Mouse (Mus musculus) heart, postnatal 36 days (tissue): ENCODE data around the gene Tssk3. TPM values are rescaled to one million over a fixed set of nuclear protein-coding genes. Genes with fewer than 3 reads are reported as not detected.
"Not testable (repeated sequence)": the region's sequence is repeated elsewhere in the genome, so short reads cannot be mapped to it uniquely, and the experiment has no call there.

ENCODE experiments used
- DNase-seq, 2 experiments: peaks; one replicate each; pipeline ENCODE4 v3.0.0; 2021 to 2022
- intact Hi-C: fragments of 180-260 bp; cut with DNase I; formaldehyde crosslinking; loops from one replicate; pipeline ENCODE4 v1.15.1; 2025
- total RNA-seq, 2 experiments: library from RNA; stranded (reverse); gene quantifications; 2 replicates each; pipeline ENCODE4 v1.2.3; 2021

Gene Tssk3
- total RNA-seq, 2 experiments from 2014 or later = not detected

- DNase-seq = no peak
- intact Hi-C loops = no loop called here
These were observed 11.6 kb upstream of the Tssk3 start for GRCm38 (mm10) chr4:129502327-129502888.

GRCm38 (mm10) chr4:129500607-129501566 lies 10.1 kb upstream of the Tssk3 start:
- peak; percentile 87 to 91 for DNase-seq
- intact Hi-C loops = no loop called here

- intact Hi-C loops = no loop called here
- DNase-seq = no peak
These were observed 9.2 kb upstream of the Tssk3 start for GRCm38 (mm10) chr4:129500017-129500416.

GRCm38 (mm10) chr4:129498941-129499340 lies 8.1 kb upstream of the Tssk3 start:
- no peak for DNase-seq
- intact Hi-C loops = loop anchor here (1.0 to 5.0 kb wide), 2 partner anchors 12 to 108 kb away; no protein-coding TSS in a partner anchor

GRCm38 (mm10) chr4:129496631-129497030 lies 5.8 kb upstream of the Tssk3 start:
- DNase-seq = no peak
- intact Hi-C loops = loop anchor here (5.0 kb wide), 1 partner anchor 111 kb away; no protein-coding TSS in a partner anchor

- no peak for DNase-seq
- intact Hi-C loops = loop anchor here (1.0 to 5.0 kb wide), 3 partner anchors 18 to 111 kb away; partner anchors contain the start of gene Hdac1
These were observed 5.1 kb upstream of the Tssk3 start for GRCm38 (mm10) chr4:129495672-129496562.

- no peak for DNase-seq
- intact Hi-C loops = loop anchor here (1.0 to 5.0 kb wide), 3 partner anchors 20 to 113 kb away; partner anchors contain the start of gene Hdac1
These were observed 3.9 kb upstream of the Tssk3 start for GRCm38 (mm10) chr4:129494681-129495080.

- intact Hi-C loops = no loop called here
- no peak for DNase-seq
These were observed 9.7 kb downstream of the Tssk3 start for GRCm38 (mm10) chr4:129481090-129481489.

- no peak for DNase-seq
These were observed 11.0 kb downstream of the Tssk3 start for GRCm38 (mm10) chr4:129479863-129480262.

GRCm38 (mm10) chr4:129476047-129476446 lies 14.8 kb downstream of the Tssk3 start:
- DNase-seq = no peak
- intact Hi-C loops = no loop called here

More at GRCm38 (mm10) chr4:129479863-129480262, 11.0 kb downstream of the Tssk3 start:
- intact Hi-C loops = no loop called here

- no peak for DNase-seq
- intact Hi-C loops = loop anchor here (5.0 kb wide), 1 partner anchor 138 kb away; the partner anchor contains the start of genes Eif3i and Tmem234
These were observed 26.5 kb downstream of the Tssk3 start for GRCm38 (mm10) chr4:129464286-129464815.

GRCm38 (mm10) chr4:129463097-129464059 lies 27.4 kb downstream of the Tssk3 start:
- intact Hi-C loops = loop anchor here (5.0 kb wide), 1 partner anchor 139 kb away; the partner anchor contains the start of genes Eif3i and Tmem234
- DNase-seq = no peak

GRCm38 (mm10) chr4:129462118-129462517 lies 28.7 kb downstream of the Tssk3 start:
- intact Hi-C loops = loop anchor here (5.0 kb wide), 1 partner anchor 140 kb away; the partner anchor contains the start of genes Eif3i and Tmem234

GRCm38 (mm10) chr4:129461183-129461960 lies 29.4 kb downstream of the Tssk3 start, which contains the start of gene Bsdc1:
TSS of gene Bsdc1 (plus strand) at chr4:129461581.
- intact Hi-C loops = loop anchor here (5.0 kb wide), 1 partner anchor 141 kb away; the partner anchor contains the start of genes Eif3i and Tmem234
- peak; percentile 99 for DNase-seq

More at GRCm38 (mm10) chr4:129462118-129462517, 28.7 kb downstream of the Tssk3 start:
- no peak for DNase-seq

- intact Hi-C loops = loop anchor here (5.0 kb wide), 1 partner anchor 141 kb away; the partner anchor contains the start of genes Eif3i and Tmem234
- no peak for DNase-seq
These were observed 30.0 kb downstream of the Tssk3 start for GRCm38 (mm10) chr4:129460827-129461182.

GRCm38 (mm10) chr4:129459726-129460125 lies 31.1 kb downstream of the Tssk3 start:
- intact Hi-C loops = loop anchor here (5.0 to 10.0 kb wide), 3 partner anchors 143 to 325 kb away; partner anchors contain the start of genes Eif3i, Fndc5 and Tmem234
- no peak for DNase-seq

- intact Hi-C loops = loop anchor here (5.0 to 10.0 kb wide), 2 partner anchors 265 to 323 kb away; partner anchors contain the start of gene Fndc5
- DNase-seq = not testable (repeated sequence)
These were observed 33.5 kb downstream of the Tssk3 start for GRCm38 (mm10) chr4:129457311-129457710.
